Mouse (Mus musculus): Measurements from ENCODE around the gene Fank1.

Fank1 gene

GRCm38 (mm10) chr7:133776626-133776996 lies at the start of gene Fank1:
Fank1 (plus strand) TSS chr7:133776861.
- DNase-seq (ENCODE audit: low read depth, low spot score): peak; percentile 83

- no peak for DNase-seq (ENCODE audit: low read depth, low spot score)
Observed at GRCm38 (mm10) chr7:133727027-133727426, 49.6 kb upstream of the Fank1 start.

DNA sequence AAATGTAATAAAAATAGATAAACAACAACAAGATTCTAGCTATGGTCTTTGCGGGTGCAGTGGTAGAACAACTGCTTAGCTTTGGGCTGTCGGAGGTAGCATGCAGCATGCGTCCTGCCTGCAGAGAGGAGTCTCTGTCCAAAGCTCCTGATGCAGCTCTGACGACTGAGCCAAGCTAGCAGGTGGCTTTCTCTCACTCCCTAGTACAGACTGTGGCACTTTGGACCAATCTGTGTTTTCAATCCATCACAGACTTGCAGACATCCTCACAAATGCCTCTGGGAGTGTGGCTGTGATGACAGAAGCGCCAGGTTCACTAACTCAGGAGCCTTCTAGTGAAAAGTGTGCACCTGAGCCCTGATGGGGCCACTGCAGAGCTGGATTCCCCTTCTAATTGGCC lies 47.3 kb upstream of the Fank1 start:
- DNase-seq (ENCODE audit: low read depth, low spot score): no peak

DNA sequence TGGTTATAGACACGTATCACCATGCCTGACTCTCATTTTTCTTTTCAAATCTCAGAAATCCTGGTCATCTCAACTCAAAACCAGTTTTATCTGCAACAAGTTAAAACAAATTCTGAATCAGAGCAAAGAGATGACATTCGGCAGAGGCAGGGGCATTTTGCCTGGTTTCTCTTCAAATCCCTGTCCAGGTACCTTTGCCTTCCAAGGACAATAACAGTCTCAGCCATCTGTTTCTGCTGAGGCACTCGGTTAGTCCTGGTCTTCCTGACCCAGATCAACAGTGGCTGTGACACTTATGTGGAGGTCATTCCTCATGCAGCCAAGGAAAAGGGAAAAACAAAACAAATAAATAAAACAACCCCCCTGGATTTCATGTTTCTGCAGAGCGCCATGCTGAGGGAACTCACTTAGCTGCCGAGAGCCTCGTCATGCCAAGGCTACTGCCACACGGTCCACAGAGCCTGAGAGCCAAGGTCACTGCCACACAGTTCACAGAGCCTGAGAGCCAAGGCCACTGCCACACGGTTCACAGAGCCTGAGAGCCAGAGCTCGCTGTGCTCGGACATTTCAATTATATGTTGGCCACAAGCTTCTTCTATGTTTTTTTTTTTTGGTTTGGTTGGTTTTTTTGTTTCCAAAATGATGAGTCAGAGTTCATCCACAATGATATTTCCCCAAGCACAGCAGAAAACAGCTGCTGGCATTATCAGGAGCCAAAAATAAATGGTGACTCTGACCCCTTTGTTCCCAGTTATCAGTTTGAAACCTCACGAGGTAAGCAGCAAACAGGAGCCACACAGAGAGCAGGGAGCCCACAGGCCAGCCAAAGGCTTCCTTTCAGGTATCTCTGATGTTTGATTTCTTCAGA lies 46.1 kb upstream of the Fank1 start:
- DNase-seq (ENCODE audit: low read depth, low spot score): no peak

DNA sequence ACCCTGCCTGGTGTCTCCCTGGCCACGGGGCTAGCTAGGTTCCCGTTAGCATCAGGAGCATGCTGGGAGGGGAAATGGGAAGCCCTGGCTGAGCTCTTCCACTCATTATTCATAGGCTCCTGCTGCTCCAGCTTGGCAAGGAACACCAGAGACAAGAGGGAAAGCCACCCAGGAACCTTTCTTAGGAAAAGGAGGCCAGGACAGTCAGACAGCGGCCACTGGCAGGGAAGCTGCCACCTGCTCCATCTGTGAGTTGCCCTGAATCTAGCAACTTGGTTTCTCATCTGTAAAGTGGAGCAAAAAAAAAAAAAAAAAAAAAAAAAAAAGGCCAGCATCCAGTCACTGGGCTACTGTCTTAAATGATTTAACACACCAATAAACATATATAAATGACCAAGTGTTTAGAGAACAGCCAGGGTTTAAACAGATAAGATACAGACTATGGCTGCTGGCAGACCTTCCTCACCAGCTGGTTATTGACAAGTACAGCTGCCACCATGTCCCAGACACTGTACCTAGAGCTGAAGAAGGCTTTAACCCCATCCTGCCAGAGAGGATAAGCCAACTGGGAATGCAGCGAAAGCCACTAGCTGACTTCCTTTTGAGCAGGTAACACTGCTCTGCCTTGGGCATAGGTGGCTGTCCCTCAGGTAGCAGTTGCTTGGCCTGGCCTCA lies 44.6 kb upstream of the Fank1 start:
- no peak for DNase-seq (ENCODE audit: low read depth, low spot score)

DNA sequence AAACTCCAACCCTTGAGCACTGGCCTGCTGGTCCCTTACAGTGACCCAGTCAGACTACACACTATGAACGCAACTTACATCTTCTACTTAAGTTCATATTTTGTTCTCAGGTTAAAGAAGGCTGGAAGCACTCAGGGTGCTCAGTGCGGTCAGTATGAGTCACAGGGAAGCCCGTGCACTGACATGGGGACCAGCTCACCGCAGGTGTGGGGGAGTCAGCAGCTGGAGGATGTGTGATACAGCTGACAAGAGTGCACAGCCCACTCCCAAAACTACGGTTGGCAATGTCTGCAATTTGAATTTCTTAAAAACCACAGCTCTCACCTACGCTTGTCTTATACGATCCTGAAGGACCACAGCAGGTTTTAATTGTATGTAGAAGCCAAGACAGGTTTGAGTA lies 36.1 kb upstream of the Fank1 start:
- DNase-seq (ENCODE audit: low read depth, low spot score): no peak

DNA sequence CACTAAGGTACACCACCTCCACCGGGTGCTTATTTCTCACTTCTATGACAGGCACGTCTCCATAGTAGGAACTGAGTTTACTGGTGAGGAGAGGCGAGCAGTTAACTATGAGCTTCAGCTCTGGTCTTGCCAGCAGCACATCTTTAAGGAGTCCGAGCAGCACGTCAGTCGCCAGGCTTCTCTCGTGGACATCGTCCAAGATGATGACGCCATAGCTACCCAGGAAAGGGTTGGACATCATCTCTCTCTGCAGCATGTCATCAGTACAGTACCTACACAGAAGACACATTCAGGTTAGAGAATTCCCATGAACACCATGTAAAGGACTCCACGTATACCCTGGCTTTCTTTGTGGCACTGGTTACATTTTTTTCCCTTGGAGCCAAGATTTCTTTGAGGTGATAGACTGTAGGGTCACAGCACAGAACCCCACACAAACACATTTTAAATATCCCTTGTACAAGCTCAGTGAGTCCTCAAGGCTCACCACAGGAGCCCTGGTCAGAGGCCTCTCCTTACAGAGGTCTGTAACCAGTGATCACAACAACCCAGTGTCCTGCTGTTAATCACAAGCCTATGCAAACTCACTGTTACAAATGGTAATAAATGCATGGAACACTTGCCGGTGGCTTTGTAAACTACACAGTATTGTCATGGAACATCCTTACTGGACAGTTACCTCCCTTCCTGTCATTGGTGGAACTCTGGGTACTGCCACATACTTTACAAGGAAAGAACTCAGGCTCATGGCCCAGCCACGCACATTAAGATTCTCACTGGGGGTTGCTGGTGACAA lies 33.9 kb upstream of the Fank1 start:
- DNase-seq (ENCODE audit: low read depth, low spot score): no peak

GRCm38 (mm10) chr7:133743611-133744010 lies 33.0 kb upstream of the Fank1 start:
- no peak for DNase-seq (ENCODE audit: low read depth, low spot score)

DNA sequence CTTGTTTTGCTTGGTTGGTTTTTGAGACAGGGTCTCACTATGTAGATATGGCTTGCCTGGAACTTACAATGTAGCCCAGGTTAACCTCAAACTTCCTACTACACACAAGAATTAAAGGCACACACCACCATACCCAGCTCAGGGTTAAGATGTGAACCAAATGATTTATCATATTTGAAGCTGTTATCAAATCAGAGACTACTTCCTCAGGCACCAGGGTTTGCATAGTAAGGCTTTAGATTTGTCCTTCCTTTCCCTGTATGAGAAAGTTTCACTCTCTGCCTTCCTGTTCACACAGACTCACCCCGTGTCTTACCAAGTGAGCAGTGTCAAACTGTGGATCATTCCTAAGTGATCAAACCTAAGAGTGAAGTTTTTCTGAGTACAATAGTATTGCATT lies 32.5 kb upstream of the Fank1 start:
- no peak for DNase-seq (ENCODE audit: low read depth, low spot score)

DNA sequence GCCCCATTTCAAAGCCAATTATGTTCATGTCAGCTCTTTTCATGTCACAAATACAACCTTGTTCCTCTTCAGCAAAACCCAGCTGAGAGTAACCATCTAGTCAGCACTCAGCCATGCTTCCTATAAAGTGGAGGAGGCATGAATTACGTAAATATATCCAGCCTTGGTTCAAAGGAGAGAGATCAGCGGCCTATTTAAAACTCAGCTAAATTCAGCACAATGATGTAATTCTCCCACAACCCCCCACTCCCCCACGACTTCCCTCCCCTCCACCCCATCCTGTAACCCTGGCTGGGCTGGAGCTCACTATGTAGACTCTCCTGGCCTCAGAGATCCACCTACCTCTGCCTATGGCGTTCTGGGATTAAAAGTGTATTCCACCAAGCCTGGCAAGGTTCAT lies 32.0 kb upstream of the Fank1 start:
- DNase-seq (ENCODE audit: low read depth, low spot score): no peak

DNA sequence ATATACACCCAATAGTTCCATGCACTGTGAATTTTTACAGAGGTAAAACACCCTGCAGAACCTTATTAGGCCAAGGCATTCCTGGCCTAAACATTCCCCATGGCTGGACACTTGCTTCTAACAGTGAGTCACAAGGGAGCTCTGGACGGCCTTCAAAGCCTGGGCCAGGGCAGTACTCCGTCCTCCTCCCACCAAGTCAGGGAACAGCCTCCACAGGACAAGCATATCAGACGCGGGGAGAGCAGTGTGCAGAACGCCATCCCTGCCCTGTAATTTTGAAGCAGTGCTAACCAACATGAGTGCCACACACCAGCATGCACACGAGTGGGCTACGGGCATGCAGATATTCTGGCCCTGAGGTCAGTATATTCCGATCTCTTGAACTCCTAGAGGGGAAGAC lies 29.3 kb upstream of the Fank1 start:
- no peak for DNase-seq (ENCODE audit: low read depth, low spot score)

DNA sequence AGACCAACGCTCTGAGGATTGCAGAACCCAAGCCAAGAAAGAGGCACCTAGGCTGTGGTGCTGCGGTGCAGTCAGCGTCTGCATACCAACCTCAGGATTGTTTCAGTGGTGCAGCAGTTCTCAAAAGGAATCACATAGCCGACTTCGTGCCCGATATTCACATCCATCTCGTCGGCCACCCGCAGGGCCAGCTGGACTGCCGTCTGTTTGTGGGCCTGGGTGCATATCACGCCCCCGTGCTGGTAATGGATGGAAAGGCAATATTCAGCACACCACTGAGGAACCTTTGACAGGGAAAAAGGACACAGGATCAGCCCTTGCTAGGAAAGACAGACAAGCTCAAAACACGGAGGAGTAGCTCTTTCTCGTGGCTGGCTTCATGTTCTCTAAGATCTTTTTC lies 27.9 kb upstream of the Fank1 start:
- DNase-seq (ENCODE audit: low read depth, low spot score): no peak

- no peak for DNase-seq (ENCODE audit: low read depth, low spot score)
Observed at GRCm38 (mm10) chr7:133750666-133751065, 26.0 kb upstream of the Fank1 start.

DNA sequence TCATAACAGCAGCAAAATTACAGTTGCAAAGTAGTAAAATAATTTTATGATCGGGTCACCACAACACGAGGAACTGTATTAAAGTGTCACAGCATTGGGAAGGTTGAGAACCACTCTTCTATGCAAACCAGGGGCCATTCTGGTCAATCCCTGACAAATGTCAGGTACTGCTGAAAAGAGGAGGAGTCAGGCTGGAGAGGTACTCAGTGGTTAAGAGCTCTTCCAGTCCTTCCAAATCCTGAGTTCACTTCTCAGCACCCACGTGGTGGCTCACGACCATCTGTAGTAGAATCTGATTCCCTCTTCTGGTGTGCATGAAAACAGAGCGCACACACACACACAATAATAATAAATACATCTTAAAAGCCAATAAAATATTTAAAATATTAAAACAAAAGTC lies 25.5 kb upstream of the Fank1 start:
- DNase-seq (ENCODE audit: low read depth, low spot score): no peak

- no peak for DNase-seq (ENCODE audit: low read depth, low spot score)
Observed at GRCm38 (mm10) chr7:133757961-133758455, 18.7 kb upstream of the Fank1 start.

- no peak for DNase-seq (ENCODE audit: low read depth, low spot score)
Observed at GRCm38 (mm10) chr7:133758716-133759115, 17.9 kb upstream of the Fank1 start.

DNA sequence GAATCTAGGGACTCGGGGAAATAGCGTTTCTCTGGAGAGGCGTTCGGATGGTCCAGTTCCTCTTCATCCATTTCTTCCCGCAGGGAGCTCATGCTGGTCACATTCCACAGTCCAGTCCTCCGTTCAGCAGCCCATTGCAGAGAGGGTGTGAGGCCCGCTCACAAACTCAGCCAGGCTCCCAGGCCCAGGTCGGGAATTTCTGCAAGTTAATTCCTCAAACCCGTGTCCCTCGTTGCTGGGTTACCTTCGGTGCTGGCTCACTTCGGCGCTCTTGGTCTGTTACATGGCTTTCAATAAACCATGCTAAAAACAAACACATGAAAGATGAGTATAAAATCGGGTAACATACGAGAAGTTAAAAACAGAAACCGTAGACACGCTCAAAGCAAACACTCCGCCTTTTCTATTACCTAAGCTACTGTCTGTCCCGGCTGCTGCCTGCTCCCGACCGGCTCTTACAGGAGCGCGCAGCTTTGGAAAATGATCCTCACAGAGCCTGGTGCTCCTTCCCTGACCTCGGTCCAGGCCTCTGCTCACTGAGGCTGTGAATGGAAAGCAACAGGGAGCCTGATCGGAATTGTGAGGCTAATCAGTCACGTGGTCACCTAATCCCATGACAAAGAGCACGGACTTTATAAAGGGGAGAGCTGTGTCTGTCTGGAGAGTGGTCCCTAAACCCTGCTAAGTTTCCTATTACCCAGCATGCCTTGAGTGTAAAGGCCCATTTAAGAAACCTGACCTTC lies 16.9 kb upstream of the Fank1 start:
- peak; percentile 70 for DNase-seq (ENCODE audit: low read depth, low spot score)

DNA sequence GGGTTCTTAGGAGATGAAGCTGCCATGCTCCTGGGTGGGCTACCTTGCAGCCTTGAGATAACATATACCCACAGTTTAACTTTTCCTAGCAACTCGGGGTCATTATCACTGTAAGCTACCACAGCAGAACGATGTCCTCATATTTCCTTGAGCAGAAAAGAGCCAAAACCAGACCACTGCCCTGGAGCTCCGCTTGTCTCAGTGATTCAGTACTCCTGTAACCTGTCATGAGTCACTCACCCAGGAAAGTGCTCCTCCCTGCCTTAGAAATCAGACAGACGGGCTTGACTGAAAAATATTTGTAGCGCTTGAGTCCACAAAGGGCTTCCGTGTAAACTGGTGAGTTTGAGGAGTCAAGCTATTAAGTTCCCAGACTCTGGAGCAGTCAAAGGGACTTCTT lies 14.0 kb upstream of the Fank1 start:
- DNase-seq (ENCODE audit: low read depth, low spot score): no peak

- no peak for DNase-seq (ENCODE audit: low read depth, low spot score)
Observed at GRCm38 (mm10) chr7:133764425-133764824, 12.2 kb upstream of the Fank1 start.

GRCm38 (mm10) chr7:133765240-133765848 lies 11.3 kb upstream of the Fank1 start:
- DNase-seq (ENCODE audit: low read depth, low spot score): no peak

- no peak for DNase-seq (ENCODE audit: low read depth, low spot score)
Observed at GRCm38 (mm10) chr7:133765849-133766243, 10.8 kb upstream of the Fank1 start.

All from retina, postnatal 7 days (tissue).